Mouse (Mus musculus): ENCODE results near the gene Adamts8.

DNA sequence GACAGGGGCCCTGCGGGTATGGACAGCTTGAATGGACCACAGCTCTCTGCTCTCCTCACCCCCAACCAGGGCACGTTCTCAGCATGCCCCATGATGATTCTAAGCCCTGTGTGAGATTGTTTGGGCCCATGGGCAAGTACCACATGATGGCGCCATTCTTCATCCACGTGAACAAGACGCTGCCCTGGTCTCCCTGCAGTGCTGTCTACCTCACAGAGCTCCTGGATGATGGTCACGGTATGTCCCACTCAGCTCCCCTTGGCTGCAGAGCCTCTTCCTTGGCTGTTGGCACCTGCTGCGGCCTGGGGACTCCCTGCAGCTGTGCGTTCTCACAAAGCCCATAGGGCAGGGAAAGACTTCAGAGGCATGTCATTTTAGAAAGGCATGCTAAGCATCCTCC lies 10.9 kb downstream of the Adamts8 start:
- TF ChIP-seq CTCF (IDR thresholded peaks at IDR 0.05; ENCODE audit: borderline replicate concordance, insufficient read depth, low read depth, low read length) (peak; percentile 51; the same call in 1 of the 2 replicates), POLR2A (IDR thresholded peaks at IDR 0.05; ENCODE audit: borderline replicate concordance, insufficient read depth, low read length) (no peak)
